Mouse (Mus musculus): Measurements from ENCODE around the gene Gpr75. TPM values are rescaled to one million over a fixed set of nuclear protein-coding genes. Genes with fewer than 3 reads are reported as not detected.

Gene Gpr75
- total RNA-seq (2021) = 10 to 100 TPM; 12.8 TPM
- long read RNA-seq, experiment 1, transcript Gpr75-201 (2 exons, 2,926 nt) = major isoform, 8 of 11 reads
- long read RNA-seq, experiment 1, partial matches to known transcripts = 0 of 11 reads
- long read RNA-seq, experiment 1, other reads (novel, unspliced or antisense) = 3 of 11 reads
- long read RNA-seq, experiment 2, transcript Gpr75-201 (2 exons, 2,926 nt) = major isoform, 14 of 15 reads
- long read RNA-seq, experiment 2, partial matches to known transcripts = 0 of 15 reads
- long read RNA-seq, experiment 2, other reads (novel, unspliced or antisense) = 1 of 15 reads

GRCm38 (mm10) chr11:30885171-30885871 is at the start of gene Gpr75, which contains the start of gene Asb3:
Gene Gpr75, plus strand, starts transcription at chr11:30885358.
Gene Asb3, plus strand, starts transcription at chr11:30885416.
- peak; percentile 61 to 77 for DNase-seq (ENCODE audit: low spot score in 2 of 2)
- peak; percentile 23 for TF ChIP-seq CTCF (conservative IDR thresholded peaks at IDR 0.05)

GRCm38 (mm10) chr11:30838793-30839192 is 46.4 kb upstream of the Gpr75 start:
- H3K27ac ChIP-seq = no peak overlapping the region
- no peak overlapping the region for H3K4me3 ChIP-seq
- TF ChIP-seq CTCF (conservative IDR thresholded peaks at IDR 0.05) = no peak
- DNase-seq (ENCODE audit: low spot score in 2 of 2) = no peak

More at GRCm38 (mm10) chr11:30885171-30885871, at the start of gene Gpr75, which contains the start of gene Asb3:
- H3K4me3 ChIP-seq = peak within 1 kb of the TSS; percentile 85
- peak within 1 kb of the TSS; percentile 99 for H3K27ac ChIP-seq

GRCm38 (mm10) chr11:30844355-30844754 is 40.8 kb upstream of the Gpr75 start:
- no peak overlapping the region for H3K4me3 ChIP-seq
- no peak for DNase-seq (ENCODE audit: low spot score in 2 of 2)
- no peak overlapping the region for H3K27ac ChIP-seq
- no peak for TF ChIP-seq CTCF (conservative IDR thresholded peaks at IDR 0.05)

- no peak for TF ChIP-seq CTCF (conservative IDR thresholded peaks at IDR 0.05)
These were observed 12.7 kb upstream of the Gpr75 start for GRCm38 (mm10) chr11:30872425-30872824.

GRCm38 (mm10) chr11:30888153-30888552 is 3.0 kb downstream of the Gpr75 start:
- no peak for DNase-seq (ENCODE audit: low spot score in 2 of 2)
- H3K27ac ChIP-seq = no peak overlapping the region
- H3K4me3 ChIP-seq = no peak overlapping the region
- TF ChIP-seq CTCF (conservative IDR thresholded peaks at IDR 0.05) = no peak

More at GRCm38 (mm10) chr11:30872425-30872824, 12.7 kb upstream of the Gpr75 start:
- no peak for DNase-seq (ENCODE audit: low spot score in 2 of 2)
- Histone ChIP-seq H3K27ac (no peak overlapping the region), H3K4me3 (no peak overlapping the region)

GRCm38 (mm10) chr11:30896201-30896600 is 11.0 kb downstream of the Gpr75 start:
- no peak overlapping the region for H3K27ac ChIP-seq
- TF ChIP-seq CTCF (conservative IDR thresholded peaks at IDR 0.05) = no peak
- DNase-seq (ENCODE audit: low spot score in 2 of 2) = no peak
- H3K4me3 ChIP-seq = no peak overlapping the region

- TF ChIP-seq CTCF (conservative IDR thresholded peaks at IDR 0.05) = no peak
- H3K4me3 ChIP-seq = no peak overlapping the region
- H3K27ac ChIP-seq = no peak overlapping the region
- DNase-seq (ENCODE audit: low spot score in 2 of 2) = no peak
These were observed 14.2 kb downstream of the Gpr75 start for GRCm38 (mm10) chr11:30899312-30899711.

GRCm38 (mm10) chr11:30912311-30912710 is 27.2 kb downstream of the Gpr75 start:
- no peak for TF ChIP-seq CTCF (conservative IDR thresholded peaks at IDR 0.05)
- no peak overlapping the region for H3K27ac ChIP-seq
- no peak overlapping the region for H3K4me3 ChIP-seq
- DNase-seq (ENCODE audit: low spot score in 2 of 2) = no peak

- DNase-seq (ENCODE audit: low spot score in 2 of 2) = no peak
- H3K27ac ChIP-seq = no peak overlapping the region
These were observed 35.5 kb downstream of the Gpr75 start for GRCm38 (mm10) chr11:30920641-30921040.

GRCm38 (mm10) chr11:30923283-30923682 is 38.1 kb downstream of the Gpr75 start:
- H3K27ac ChIP-seq = no peak overlapping the region
- TF ChIP-seq CTCF (conservative IDR thresholded peaks at IDR 0.05) = no peak
- DNase-seq (ENCODE audit: low spot score in 2 of 2) = no peak
- no peak overlapping the region for H3K4me3 ChIP-seq

More at GRCm38 (mm10) chr11:30920641-30921040, 35.5 kb downstream of the Gpr75 start:
- no peak overlapping the region for H3K4me3 ChIP-seq
- TF ChIP-seq CTCF (conservative IDR thresholded peaks at IDR 0.05) = no peak

GRCm38 (mm10) chr11:30928079-30928478 is 42.9 kb downstream of the Gpr75 start:
- peak overlapping the region; percentile 65 for H3K27ac ChIP-seq
- no peak for DNase-seq (ENCODE audit: low spot score in 2 of 2)
- no peak overlapping the region for H3K4me3 ChIP-seq
- TF ChIP-seq CTCF (conservative IDR thresholded peaks at IDR 0.05) = no peak

GRCm38 (mm10) chr11:30928498-30928897 is 43.3 kb downstream of the Gpr75 start:
- DNase-seq (ENCODE audit: low spot score in 2 of 2) = peak; percentile 21 to 48
- no peak overlapping the region for H3K4me3 ChIP-seq
- TF ChIP-seq CTCF (conservative IDR thresholded peaks at IDR 0.05) = no peak
- H3K27ac ChIP-seq = peak overlapping the region; percentile 65

Other genes starting within 250 kb of the Gpr75 start
- 10 to 100 TPM; 21.2 to 22.4 TPM for gene Acyp2, start 235.8 kb upstream of the Gpr75 start, total RNA-seq (2021)
- 10 to 100 TPM; 39.0 to 49.8 TPM for gene Psme4, start 113.6 kb upstream of the Gpr75 start, total RNA-seq (2021)
- 10 to 100 TPM; 18.6 to 18.8 TPM for gene Asb3, start 58 bp downstream of the Gpr75 start, total RNA-seq (2021)
- gene Erlec1, start 69.0 kb downstream of the Gpr75 start, total RNA-seq (2021) = 10 to 100 TPM; 52.7 to 56.8 TPM
- gene Chac2, start 101.0 kb downstream of the Gpr75 start, total RNA-seq (2021) = 10 to 100 TPM; 12.7 to 14.6 TPM